Mouse (Mus musculus): ENCODE data around the gene Evl.
"Not testable (repeated sequence)": the region's sequence is repeated elsewhere in the genome, so short reads cannot be mapped to it uniquely, and the experiment has no call there.

Gene Evl

GRCm38 (mm10) chr12:108554120-108554841 is at the start of gene Evl:
TSS of gene Evl (plus strand) at chr12:108554720.
- peak; percentile 73 to 84 for DNase-seq (ENCODE audit: low spot score in 2 of 2)

GRCm38 (mm10) chr12:108505846-108506245 is 48.7 kb upstream of the Evl start:
- DNase-seq (ENCODE audit: low spot score in 2 of 2): no peak

GRCm38 (mm10) chr12:108507046-108507445 is 47.5 kb upstream of the Evl start:
- DNase-seq (ENCODE audit: low spot score in 2 of 2): not testable (repeated sequence)

GRCm38 (mm10) chr12:108510571-108510970 is 43.9 kb upstream of the Evl start:
- no peak for DNase-seq (ENCODE audit: low spot score in 2 of 2)

GRCm38 (mm10) chr12:108511009-108511408 is 43.5 kb upstream of the Evl start:
- DNase-seq (ENCODE audit: low spot score in 2 of 2): no peak

- no peak for DNase-seq (ENCODE audit: low spot score in 2 of 2)
Observed at GRCm38 (mm10) chr12:108515464-108515863, 39.1 kb upstream of the Evl start.

- DNase-seq (ENCODE audit: low spot score in 2 of 2): no peak
Observed at GRCm38 (mm10) chr12:108519374-108519773, 35.1 kb upstream of the Evl start.

GRCm38 (mm10) chr12:108529214-108529613 is 25.3 kb upstream of the Evl start:
- DNase-seq (ENCODE audit: low spot score in 2 of 2): peak in 1 of 2 experiments; percentile 20

GRCm38 (mm10) chr12:108534484-108534883 is 20.0 kb upstream of the Evl start:
- no peak for DNase-seq (ENCODE audit: low spot score in 2 of 2)

- DNase-seq (ENCODE audit: low spot score in 2 of 2): no peak
Observed at GRCm38 (mm10) chr12:108536461-108536860, 18.1 kb upstream of the Evl start.

GRCm38 (mm10) chr12:108541088-108541487 is 13.4 kb upstream of the Evl start:
- DNase-seq (ENCODE audit: low spot score in 2 of 2): no peak

GRCm38 (mm10) chr12:108546508-108547153 is 7.9 kb upstream of the Evl start:
- no peak for DNase-seq (ENCODE audit: low spot score in 2 of 2)

- no peak for DNase-seq (ENCODE audit: low spot score in 2 of 2)
Observed at GRCm38 (mm10) chr12:108547251-108547875, 7.2 kb upstream of the Evl start.

- no peak for DNase-seq (ENCODE audit: low spot score in 2 of 2)
Observed at GRCm38 (mm10) chr12:108551731-108552130, 2.8 kb upstream of the Evl start.

- DNase-seq (ENCODE audit: low spot score in 2 of 2): no peak
Observed at GRCm38 (mm10) chr12:108553079-108553478, 1.4 kb upstream of the Evl start.

- DNase-seq (ENCODE audit: low spot score in 2 of 2): peak in 1 of 2 experiments; percentile 69
Observed at GRCm38 (mm10) chr12:108554861-108555556, 489 bp downstream of the Evl start.

GRCm38 (mm10) chr12:108558194-108558593 is 3.7 kb downstream of the Evl start:
- DNase-seq (ENCODE audit: low spot score in 2 of 2): no peak

- DNase-seq (ENCODE audit: low spot score in 2 of 2): no peak
Observed at GRCm38 (mm10) chr12:108563238-108563637, 8.7 kb downstream of the Evl start.

- DNase-seq (ENCODE audit: low spot score in 2 of 2): no peak
Observed at GRCm38 (mm10) chr12:108564910-108565506, 10.5 kb downstream of the Evl start.

- DNase-seq (ENCODE audit: low spot score in 2 of 2): no peak
Observed at GRCm38 (mm10) chr12:108579156-108579871, 24.8 kb downstream of the Evl start.

- no peak for DNase-seq (ENCODE audit: low spot score in 2 of 2)
Observed at GRCm38 (mm10) chr12:108583775-108584174, 29.3 kb downstream of the Evl start.

Measured in spleen, postnatal 4 days (tissue).